Mouse (Mus musculus) small intestine, adult 2 months (tissue): ENCODE results near the gene Muc20. TPM values are rescaled to one million over a fixed set of nuclear protein-coding genes. Genes with fewer than 3 reads are reported as not detected.

Experiments
- H3K27ac ChIP-seq: fragments of 200-500 bp; 2 replicates; pipeline ENCODE4 v1.5.1; 2012; ENCODE audit warnings: low read depth, low read length, control low read depth, inconsistent platforms; ENCODE audit not compliant: insufficient read depth
- H3K27me3 ChIP-seq: fragments of 200-500 bp; 2 replicates; pipeline ENCODE4 v1.6.1; 2012; ENCODE audit warnings: mild to moderate bottlenecking, moderate library complexity, low read length, inconsistent platforms; ENCODE audit not compliant: control insufficient read depth, insufficient read depth
- H3K36me3 ChIP-seq: fragments of 200-500 bp; 2 replicates; pipeline ENCODE4 v1.6.1; 2012; ENCODE audit warnings: mild to moderate bottlenecking, low read length, control low read depth, inconsistent platforms; ENCODE audit not compliant: control insufficient read depth, insufficient read depth
- H3K4me1 ChIP-seq: fragments of 200-500 bp; 2 replicates; pipeline ENCODE4 v1.6.1; 2012; ENCODE audit warnings: low read length, inconsistent platforms, mixed read lengths; ENCODE audit not compliant: control insufficient read depth, insufficient read depth, insufficient read length
- H3K4me3 ChIP-seq: fragments of 200-500 bp; 2 replicates; pipeline ENCODE4 v1.5.1; 2012; ENCODE audit warnings: low read depth, mild to moderate bottlenecking, control low read depth, inconsistent platforms, low read length, moderate library complexity
- CTCF ChIP-seq: fragments of 200-500 bp; IDR thresholded peaks from 2 replicates; pipeline ENCODE4 v1.5.1; 2012; ENCODE audit warnings: low read depth, mild to moderate bottlenecking, control low read depth, inconsistent platforms, low read length, moderate library complexity, mixed read lengths; ENCODE audit not compliant: insufficient replicate concordance, insufficient read length; ENCODE audit errors: extremely low read depth
- POLR2A ChIP-seq: fragments of 200-500 bp; IDR thresholded peaks from 2 replicates; pipeline ENCODE4 v1.6.1; 2012; ENCODE audit warnings: low read depth, mild to moderate bottlenecking, control low read depth, inconsistent platforms, low read length, moderate library complexity
- WGBS: fragments of 180-500 bp; shearing (Covaris S2); methylation state at CpG from one replicate; pipeline ENCODE4 v1.1.7; 2018; 5-methylcytosine and 5-hydroxymethylcytosine counted together
- polyA plus RNA-seq: library from polyadenylated mRNA; depleted of rRNA; stranded (reverse); fragments of >200 nt; gene quantifications from 2 replicates; pipeline ENCODE4 v1.2.3, GENCODE M21; 2012; rRNA removed

Muc20 gene
- 0.11 and 0.39 TPM in 2 replicates for polyA plus RNA-seq

DNA sequence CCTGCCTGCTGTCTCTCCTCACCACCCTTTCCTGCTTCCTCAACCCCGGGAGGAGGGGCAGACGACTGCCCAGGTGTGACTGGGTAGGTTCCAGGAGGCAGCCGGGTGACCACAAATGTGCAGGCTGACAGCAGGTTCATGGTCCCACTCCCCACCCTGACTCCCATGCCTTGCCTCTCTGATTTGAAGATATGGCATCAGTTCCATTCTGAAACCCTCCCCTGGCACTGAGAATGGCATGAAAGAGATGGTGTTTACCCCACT, at the start of gene Muc20:
TSS of gene Muc20 (minus strand) at position 10 of the 264 bp plus-strand sequence.
- H3K36me3 ChIP-seq, result no peaks in the 10 kb centered on the region
- 48% methylated on average over 3 of the region's 3 CpGs for WGBS
- no peak within 1 kb of the TSS for H3K4me3 ChIP-seq
- H3K27ac ChIP-seq, result no peak within 1 kb of the TSS
- H3K27me3 ChIP-seq, result no peaks in the 10 kb centered on the region
- peaks cover 8% of the 10 kb centered on the region; the same call in 1 of the 2 replicates for H3K4me1 ChIP-seq
- TF ChIP-seq POLR2A (no peak), CTCF (no peak)

DNA sequence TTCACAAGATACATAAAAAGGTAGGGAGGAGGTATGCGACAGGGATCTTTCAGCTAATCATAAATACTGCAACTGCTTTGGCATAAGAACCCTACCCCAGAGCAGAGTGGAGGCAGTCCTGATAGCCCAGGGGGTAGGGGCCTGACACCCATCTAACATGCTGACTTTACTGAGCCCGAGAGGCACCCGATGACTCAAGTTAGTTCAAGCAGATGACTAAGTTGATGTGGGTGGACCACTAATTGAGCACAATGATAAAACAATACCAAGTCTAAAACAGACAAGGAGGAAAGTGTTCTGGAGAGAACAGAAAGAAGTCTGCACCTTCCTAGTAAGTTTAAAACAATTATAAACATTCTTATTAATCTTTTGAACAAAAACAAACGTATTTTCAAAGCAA, 34.3 kb upstream of the Muc20 start:
- Histone ChIP-seq H3K36me3 (peaks cover 53% of the 10 kb centered on the region), H3K27ac (no peak overlapping the region), H3K4me3 (no peak overlapping the region), H3K27me3 (no peaks in the 10 kb centered on the region), H3K4me1 (no peaks in the 10 kb centered on the region)
- WGBS, result 86% methylated on average over 4 of the region's 4 CpGs
- TF ChIP-seq POLR2A (no peak), CTCF (no peak)

DNA sequence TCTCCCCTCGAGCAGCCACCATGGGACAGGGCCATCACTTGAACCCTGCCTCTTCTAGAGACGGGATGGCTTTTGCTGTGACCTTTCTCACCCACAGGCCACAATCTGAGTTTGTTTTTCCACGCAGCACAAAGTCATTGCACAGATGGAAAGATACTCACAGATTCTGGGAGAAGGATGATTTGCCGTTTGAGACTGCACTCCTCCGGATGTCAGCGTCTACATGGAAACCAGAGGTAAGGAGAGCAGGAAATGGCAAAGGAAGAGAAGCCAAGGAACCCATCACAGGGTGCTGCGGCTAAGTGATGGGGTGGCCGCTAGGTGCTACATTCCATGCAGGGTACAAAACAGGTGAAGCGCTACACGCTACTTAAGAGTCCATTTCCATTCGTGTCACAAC, 31.9 kb upstream of the Muc20 start:
- Histone ChIP-seq H3K4me3 (no peak overlapping the region), H3K4me1 (no peaks in the 10 kb centered on the region), H3K36me3 (peaks cover 54% of the 10 kb centered on the region), H3K27me3 (no peaks in the 10 kb centered on the region), H3K27ac (no peak overlapping the region)
- TF ChIP-seq POLR2A, result no peak
- TF ChIP-seq CTCF, result no peak
- 88% methylated on average over 11 of the region's 11 CpGs for WGBS

DNA sequence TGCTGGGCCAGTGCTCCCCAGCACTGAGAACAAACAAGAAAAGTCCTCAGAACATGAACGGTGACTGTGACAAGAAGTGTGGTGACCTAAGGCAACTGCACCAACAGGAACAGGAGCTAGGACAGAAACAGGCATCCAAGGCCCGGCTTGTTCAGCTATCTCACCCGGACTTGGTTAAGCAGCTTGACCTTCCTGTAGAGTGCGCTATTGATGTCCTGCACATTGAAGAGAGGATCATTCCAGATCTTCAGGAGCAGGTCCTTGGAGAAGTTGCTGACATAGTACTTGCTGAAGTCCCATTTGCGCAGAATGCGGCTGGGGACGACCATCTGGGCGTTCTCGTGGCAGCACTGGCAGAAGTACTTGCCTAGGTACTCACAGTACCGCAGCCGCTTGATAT, 29.3 kb upstream of the Muc20 start:
- H3K4me1 ChIP-seq, result no peaks in the 10 kb centered on the region
- no peak overlapping the region for H3K27ac ChIP-seq
- TF ChIP-seq POLR2A, result no peak
- no peak for TF ChIP-seq CTCF
- H3K27me3 ChIP-seq, result no peaks in the 10 kb centered on the region
- no peak overlapping the region for H3K4me3 ChIP-seq
- WGBS, result 95% methylated on average over 11 of the region's 11 CpGs
- peaks cover 55% of the 10 kb centered on the region for H3K36me3 ChIP-seq

DNA sequence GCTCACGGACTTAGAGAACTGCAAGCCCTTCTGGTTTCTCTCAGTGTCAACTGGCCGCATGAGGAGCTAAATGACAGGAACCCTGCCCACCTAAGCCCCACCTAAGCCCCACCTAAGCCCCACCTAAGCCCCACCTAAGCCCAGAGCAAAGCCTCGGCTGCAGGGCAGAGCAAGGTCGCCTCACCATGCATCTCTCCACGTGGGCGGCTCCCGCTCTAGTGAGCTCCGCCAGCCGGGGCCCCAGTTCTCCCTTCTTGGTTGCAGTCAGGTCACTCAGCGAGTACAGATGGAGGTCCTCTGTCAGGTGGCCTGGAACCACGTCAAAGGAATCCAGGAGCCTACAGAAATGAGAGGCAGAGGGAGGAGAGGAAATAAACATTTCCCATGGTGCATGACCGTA, 28.1 kb upstream of the Muc20 start:
- Histone ChIP-seq H3K36me3 (peaks cover 57% of the 10 kb centered on the region), H3K27me3 (no peaks in the 10 kb centered on the region), H3K4me1 (no peaks in the 10 kb centered on the region), H3K4me3 (no peak overlapping the region), H3K27ac (no peak overlapping the region)
- TF ChIP-seq POLR2A (no peak), CTCF (no peak)
- 74% methylated on average over 12 of the region's 12 CpGs for WGBS

DNA sequence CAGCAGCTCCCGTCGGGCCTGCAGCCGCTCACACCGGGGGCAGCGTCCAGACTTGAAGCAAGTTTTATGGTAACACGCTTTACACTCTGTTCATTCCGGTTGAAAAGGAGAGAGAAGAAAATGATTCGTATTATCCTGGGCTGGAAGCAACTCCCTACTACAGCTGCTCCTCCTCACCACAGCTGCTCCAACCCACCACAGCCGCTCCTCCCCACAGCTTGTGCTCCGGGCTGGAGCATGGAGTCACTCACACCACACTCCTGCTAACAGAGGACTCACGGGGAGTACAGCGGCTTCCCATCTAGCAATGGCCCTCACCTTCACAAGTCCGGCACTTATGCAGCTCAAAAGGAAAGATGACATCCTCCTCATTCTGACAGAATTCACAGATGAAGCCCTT, 26.8 kb upstream of the Muc20 start:
- no peak for TF ChIP-seq POLR2A
- no peak for TF ChIP-seq CTCF
- Histone ChIP-seq H3K4me3 (no peak overlapping the region), H3K27ac (no peak overlapping the region), H3K4me1 (no peaks in the 10 kb centered on the region), H3K36me3 (peaks cover 55% of the 10 kb centered on the region), H3K27me3 (no peaks in the 10 kb centered on the region)
- 91% methylated on average over 13 of the region's 13 CpGs for WGBS

DNA sequence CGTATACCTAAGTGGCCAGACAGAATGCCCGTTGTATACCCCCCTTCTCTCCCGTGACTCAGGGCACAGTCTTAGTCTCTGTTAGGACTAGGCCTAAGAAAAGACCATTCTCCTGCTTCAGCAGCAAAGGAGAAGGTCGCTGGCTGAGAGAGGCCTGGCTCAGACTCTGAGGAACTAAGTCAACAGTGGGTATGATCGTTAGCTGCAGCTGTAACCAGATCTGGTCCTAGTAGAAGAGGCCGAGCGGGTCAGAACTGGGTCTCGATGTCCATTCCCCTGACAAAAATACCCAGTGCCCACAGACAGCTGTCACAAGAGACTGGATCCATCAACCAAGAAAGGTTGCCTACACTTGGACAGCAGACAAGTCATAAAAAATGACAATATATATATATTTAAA, 26.3 kb upstream of the Muc20 start:
- no peak overlapping the region for H3K4me3 ChIP-seq
- H3K27ac ChIP-seq, result no peak overlapping the region
- no peak for TF ChIP-seq CTCF
- no peak for TF ChIP-seq POLR2A
- H3K4me1 ChIP-seq, result no peaks in the 10 kb centered on the region
- no peaks in the 10 kb centered on the region for H3K27me3 ChIP-seq
- H3K36me3 ChIP-seq, result peaks cover 51% of the 10 kb centered on the region
- 92% methylated on average over 8 of the region's 8 CpGs for WGBS

DNA sequence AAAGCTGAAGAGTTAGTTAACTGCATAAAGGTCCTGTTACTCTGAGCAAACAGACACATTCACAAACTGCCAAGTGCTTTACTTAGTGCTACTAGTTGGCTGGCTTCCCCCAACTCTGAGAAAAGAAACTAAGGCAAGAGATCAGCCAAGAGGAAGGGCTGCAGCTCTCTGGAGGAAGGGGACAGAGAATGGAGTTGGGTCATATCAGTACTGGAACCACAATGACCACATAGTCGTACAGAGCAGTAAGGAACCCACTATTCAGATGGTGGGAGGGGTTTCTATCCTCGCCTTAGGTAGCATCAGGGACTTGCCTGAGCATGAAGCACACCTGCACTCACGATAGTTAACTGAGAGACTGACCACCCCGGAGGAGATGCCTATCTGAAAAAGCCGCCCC, 25.6 kb upstream of the Muc20 start:
- Histone ChIP-seq H3K27ac (no peak overlapping the region), H3K36me3 (peaks cover 50% of the 10 kb centered on the region), H3K4me1 (no peaks in the 10 kb centered on the region), H3K4me3 (no peak overlapping the region), H3K27me3 (no peaks in the 10 kb centered on the region)
- no peak for TF ChIP-seq POLR2A
- TF ChIP-seq CTCF, result no peak
- WGBS, result 82% methylated on average over 5 of the region's 5 CpGs
